Mouse (Mus musculus): ENCODE measurements around the gene Lag3. TPM values are rescaled to one million over a fixed set of nuclear protein-coding genes. Genes with fewer than 3 reads are reported as not detected.
A peak's percentile ranks its signal among the peaks of the same experiment; 100 is the strongest.

The Lag3 gene
- polyA plus RNA-seq (2014; fragmentation: Nextera tagmentation; extraction: Ambion mirVana) = 2.6 and 3.4 TPM in 2 replicates

DNA sequence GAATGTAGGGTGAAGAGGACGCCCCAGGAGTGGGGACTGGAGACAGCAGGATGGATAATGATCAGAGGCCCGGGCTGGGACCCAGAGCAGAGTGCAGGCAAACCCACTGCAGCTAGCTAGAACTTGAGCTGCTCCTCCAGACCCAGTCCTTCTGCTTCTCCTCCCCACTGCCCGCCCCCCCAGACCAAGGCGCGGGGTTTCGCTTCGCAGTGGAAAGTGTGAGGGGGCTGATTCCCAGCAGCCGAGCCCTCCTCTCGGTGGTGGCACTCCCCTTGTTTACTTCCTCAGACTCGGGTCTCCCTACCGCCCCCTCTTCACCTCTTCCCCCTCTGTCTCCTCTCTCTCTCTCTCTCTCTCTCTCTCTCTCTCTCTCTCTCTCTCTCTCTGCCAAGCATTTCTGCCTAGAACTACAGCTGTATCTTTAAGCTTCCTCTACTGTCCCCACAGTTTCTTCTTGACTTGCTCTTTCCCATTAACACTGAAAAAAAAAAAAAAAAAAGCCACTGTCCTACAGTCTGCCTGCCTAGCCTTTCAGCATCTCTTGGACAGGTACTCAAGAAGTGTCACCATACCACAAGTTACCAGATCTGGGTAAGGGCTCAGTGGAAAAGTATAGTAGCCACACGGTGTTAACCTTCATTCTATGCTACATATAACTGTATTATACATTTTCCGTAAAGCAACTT lies at the start of gene Lag3:
Gene Lag3 (minus strand): TSS at position 173 of the 686 bp plus-strand sequence.
- Histone ChIP-seq H3K4me1 (ENCODE audit: control insufficient read depth, insufficient read depth, low read length) (peaks cover 25% of the 10 kb centered on the region), H3K36me3 (ENCODE audit: control insufficient read depth, insufficient read depth, low read length) (peaks cover 21% of the 10 kb centered on the region), H3K27me3 (ENCODE audit: control insufficient read depth, insufficient read depth, low read length) (no peaks in the 10 kb centered on the region), H3K9me3 (ENCODE audit: control insufficient read depth, low read length) (no peaks in the 10 kb centered on the region), H3K4me3 (ENCODE audit: low read depth, low read length) (no peak within 1 kb of the TSS), H3K27ac (ENCODE audit: low read depth, low read length) (0 out of 2 replicates have a peak within 1 kb of the TSS, but pooled peaks have one; percentile 28), H3K4me2 (ENCODE audit: low read depth, low read length) (no peak within 1 kb of the TSS), H3K9ac (replicated peaks; ENCODE audit: low read depth, low read length) (no peak within 1 kb of the TSS)
- ATAC-seq (ENCODE audit: low read depth) = no peak
- 29% methylated on average over 7 of the region's 13 CpGs for WGBS

DNA sequence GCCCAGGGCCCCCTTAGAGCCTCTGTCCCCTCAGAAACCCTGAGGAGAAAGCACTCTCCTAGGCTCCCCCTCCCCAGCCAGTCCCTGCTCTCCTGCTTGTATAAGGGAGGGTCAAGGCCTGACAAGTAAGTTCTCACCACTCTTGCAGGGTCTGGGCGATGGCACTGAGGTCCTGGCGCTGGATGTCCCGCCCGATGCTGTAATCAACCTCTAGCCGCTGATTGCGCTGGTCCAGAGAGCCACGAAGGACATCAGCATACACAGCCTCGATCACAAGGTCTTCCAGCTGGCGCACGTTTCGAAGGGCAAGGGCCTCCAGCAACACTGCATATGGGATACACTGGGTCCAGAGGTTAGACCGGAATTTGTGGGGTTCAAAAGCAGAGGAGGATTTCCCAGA lies 49.5 kb upstream of the Lag3 start:
- H3K9me3 ChIP-seq (ENCODE audit: control insufficient read depth, low read length) = no peaks in the 10 kb centered on the region
- peaks cover 36% of the 10 kb centered on the region for H3K36me3 ChIP-seq (ENCODE audit: control insufficient read depth, insufficient read depth, low read length)
- ATAC-seq (ENCODE audit: low read depth) = no peak

DNA sequence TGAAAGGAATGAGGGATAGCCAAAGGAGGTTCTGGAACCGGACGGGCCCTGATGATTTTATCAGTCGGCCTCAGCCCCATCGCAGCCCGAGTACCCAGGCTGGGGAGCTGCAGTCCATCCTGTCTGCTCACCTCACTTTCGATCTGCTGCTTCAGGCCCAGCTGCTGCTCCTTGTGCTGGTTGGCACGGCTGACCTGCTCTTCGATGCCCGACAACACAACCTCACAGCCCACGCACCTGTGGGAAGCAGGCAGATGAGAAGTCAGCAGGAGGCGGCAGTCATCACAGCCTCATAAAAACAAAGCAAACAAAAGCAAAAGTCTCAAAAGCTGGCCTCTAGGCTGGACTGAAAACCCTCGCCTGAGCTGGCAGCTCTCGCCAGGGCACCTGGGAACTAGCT lies 48.5 kb upstream of the Lag3 start:
- Histone ChIP-seq H3K4me2 (ENCODE audit: low read depth, low read length) (no peak overlapping the region), H3K27me3 (ENCODE audit: control insufficient read depth, insufficient read depth, low read length) (no peaks in the 10 kb centered on the region), H3K4me1 (ENCODE audit: control insufficient read depth, insufficient read depth, low read length) (peaks cover 8% of the 10 kb centered on the region), H3K27ac (ENCODE audit: low read depth, low read length) (no peak overlapping the region), H3K4me3 (ENCODE audit: low read depth, low read length) (no peak overlapping the region), H3K36me3 (ENCODE audit: control insufficient read depth, insufficient read depth, low read length) (peaks cover 36% of the 10 kb centered on the region), H3K9me3 (ENCODE audit: control insufficient read depth, low read length) (no peaks in the 10 kb centered on the region), H3K9ac (replicated peaks; ENCODE audit: low read depth, low read length) (no peak overlapping the region)
- WGBS = 89% methylated on average over 13 of the region's 13 CpGs
- no peak for ATAC-seq (ENCODE audit: low read depth)

More for the DNA sequence above, 49.5 kb upstream of the Lag3 start:
- Histone ChIP-seq H3K27ac (ENCODE audit: low read depth, low read length) (no peak overlapping the region), H3K4me3 (ENCODE audit: low read depth, low read length) (no peak overlapping the region), H3K4me2 (ENCODE audit: low read depth, low read length) (no peak overlapping the region), H3K27me3 (ENCODE audit: control insufficient read depth, insufficient read depth, low read length) (no peaks in the 10 kb centered on the region), H3K9ac (replicated peaks; ENCODE audit: low read depth, low read length) (no peak overlapping the region), H3K4me1 (ENCODE audit: control insufficient read depth, insufficient read depth, low read length) (peaks cover 10% of the 10 kb centered on the region)
- WGBS = 95% methylated on average over 12 of the region's 12 CpGs

GRCm38 (mm10) chr6:124958127-124958526 lies 46.6 kb upstream of the Lag3 start:
- Histone ChIP-seq H3K27ac (ENCODE audit: low read depth, low read length) (no peak overlapping the region), H3K9ac (replicated peaks; ENCODE audit: low read depth, low read length) (no peak overlapping the region), H3K27me3 (ENCODE audit: control insufficient read depth, insufficient read depth, low read length) (no peaks in the 10 kb centered on the region), H3K4me3 (ENCODE audit: low read depth, low read length) (no peak overlapping the region), H3K4me2 (ENCODE audit: low read depth, low read length) (no peak overlapping the region), H3K4me1 (ENCODE audit: control insufficient read depth, insufficient read depth, low read length) (no peaks in the 10 kb centered on the region), H3K9me3 (ENCODE audit: control insufficient read depth, low read length) (no peaks in the 10 kb centered on the region), H3K36me3 (ENCODE audit: control insufficient read depth, insufficient read depth, low read length) (peaks cover 36% of the 10 kb centered on the region)
- 93% methylated on average over 3 of the region's 3 CpGs for WGBS
- no peak for ATAC-seq (ENCODE audit: low read depth)

- no peaks in the 10 kb centered on the region for H3K9me3 ChIP-seq (ENCODE audit: control insufficient read depth, low read length)
- no peaks in the 10 kb centered on the region for H3K27me3 ChIP-seq (ENCODE audit: control insufficient read depth, insufficient read depth, low read length)
- H3K9ac ChIP-seq (replicated peaks; ENCODE audit: low read depth, low read length) = no peak overlapping the region
- H3K4me2 ChIP-seq (ENCODE audit: low read depth, low read length) = no peak overlapping the region
- no peaks in the 10 kb centered on the region for H3K4me1 ChIP-seq (ENCODE audit: control insufficient read depth, insufficient read depth, low read length)
- H3K27ac ChIP-seq (ENCODE audit: low read depth, low read length) = no peak overlapping the region
- no peak overlapping the region for H3K4me3 ChIP-seq (ENCODE audit: low read depth, low read length)
- H3K36me3 ChIP-seq (ENCODE audit: control insufficient read depth, insufficient read depth, low read length) = peaks cover 24% of the 10 kb centered on the region
- 99% methylated on average over 4 of the region's 4 CpGs for WGBS
- no peak for ATAC-seq (ENCODE audit: low read depth)
These were observed 43.7 kb upstream of the Lag3 start for GRCm38 (mm10) chr6:124955212-124955611.

GRCm38 (mm10) chr6:124953991-124954715 lies 42.6 kb upstream of the Lag3 start:
- 92% methylated on average over 2 of the region's 2 CpGs for WGBS
- Histone ChIP-seq H3K4me1 (ENCODE audit: control insufficient read depth, insufficient read depth, low read length) (no peaks in the 10 kb centered on the region), H3K9me3 (ENCODE audit: control insufficient read depth, low read length) (no peaks in the 10 kb centered on the region)

DNA sequence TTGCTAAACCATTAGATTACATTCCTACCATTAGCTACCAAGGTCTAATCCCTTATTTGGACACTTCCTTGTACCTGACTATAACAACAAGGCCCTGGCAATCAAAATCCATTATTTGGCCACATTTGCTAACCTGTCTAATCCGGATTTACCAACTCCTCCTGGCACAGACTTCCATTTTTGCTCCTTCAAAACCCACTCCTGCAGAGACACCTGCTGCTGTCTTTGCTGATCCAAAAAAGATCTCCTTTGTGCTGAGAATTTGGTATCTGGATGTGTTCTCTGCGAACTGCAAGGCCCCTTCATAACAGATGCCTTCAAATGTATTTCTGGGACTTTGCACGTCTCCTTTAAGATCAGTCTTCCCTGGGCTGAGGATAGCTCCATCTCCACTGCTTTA lies 32.0 kb upstream of the Lag3 start:
- no peaks in the 10 kb centered on the region for H3K9me3 ChIP-seq (ENCODE audit: control insufficient read depth, low read length)
- WGBS = 94% methylated on average over 3 of the region's 3 CpGs
- no peak overlapping the region for H3K27ac ChIP-seq (ENCODE audit: low read depth, low read length)
- peaks cover 4% of the 10 kb centered on the region; the same call in 1 of the 2 replicates for H3K36me3 ChIP-seq (ENCODE audit: control insufficient read depth, insufficient read depth, low read length)
- H3K4me1 ChIP-seq (ENCODE audit: control insufficient read depth, insufficient read depth, low read length) = no peaks in the 10 kb centered on the region
- no peak overlapping the region for H3K4me2 ChIP-seq (ENCODE audit: low read depth, low read length)
- no peak overlapping the region for H3K4me3 ChIP-seq (ENCODE audit: low read depth, low read length)
- H3K27me3 ChIP-seq (ENCODE audit: control insufficient read depth, insufficient read depth, low read length) = no peaks in the 10 kb centered on the region
- no peak overlapping the region for H3K9ac ChIP-seq (replicated peaks; ENCODE audit: low read depth, low read length)
- ATAC-seq (ENCODE audit: low read depth) = no peak

More at GRCm38 (mm10) chr6:124953991-124954715, 42.6 kb upstream of the Lag3 start:
- H3K9ac ChIP-seq (replicated peaks; ENCODE audit: low read depth, low read length) = no peak overlapping the region
- H3K36me3 ChIP-seq (ENCODE audit: control insufficient read depth, insufficient read depth, low read length) = peaks cover 14% of the 10 kb centered on the region; the same call in 1 of the 2 replicates
- no peak for ATAC-seq (ENCODE audit: low read depth)
- H3K4me3 ChIP-seq (ENCODE audit: low read depth, low read length) = no peak overlapping the region
- no peaks in the 10 kb centered on the region for H3K27me3 ChIP-seq (ENCODE audit: control insufficient read depth, insufficient read depth, low read length)
- H3K4me2 ChIP-seq (ENCODE audit: low read depth, low read length) = no peak overlapping the region
- no peak overlapping the region for H3K27ac ChIP-seq (ENCODE audit: low read depth, low read length)

DNA sequence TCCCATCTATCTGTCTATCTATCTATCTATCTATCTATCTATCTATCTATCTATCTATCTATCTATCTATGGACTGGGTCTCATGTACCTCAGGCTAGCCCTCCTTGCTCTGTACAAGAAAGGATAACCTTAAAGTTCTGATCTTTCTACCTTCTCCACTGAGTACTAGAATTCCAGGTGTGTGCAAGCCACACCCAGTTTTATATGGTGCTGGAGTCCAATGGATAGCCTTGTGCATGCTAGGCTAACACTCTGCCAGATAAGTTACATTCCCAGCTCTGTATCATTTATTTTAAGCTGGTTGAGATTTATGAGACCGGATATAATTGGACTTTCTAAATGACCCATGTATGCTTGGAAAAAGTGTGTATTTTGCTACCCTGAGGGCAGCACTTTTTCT lies 30.2 kb upstream of the Lag3 start:
- Histone ChIP-seq H3K4me1 (ENCODE audit: control insufficient read depth, insufficient read depth, low read length) (no peaks in the 10 kb centered on the region), H3K27me3 (ENCODE audit: control insufficient read depth, insufficient read depth, low read length) (no peaks in the 10 kb centered on the region), H3K4me3 (ENCODE audit: low read depth, low read length) (no peak overlapping the region), H3K4me2 (ENCODE audit: low read depth, low read length) (no peak overlapping the region), H3K9me3 (ENCODE audit: control insufficient read depth, low read length) (no peaks in the 10 kb centered on the region), H3K36me3 (ENCODE audit: control insufficient read depth, insufficient read depth, low read length) (peaks cover 6% of the 10 kb centered on the region), H3K27ac (ENCODE audit: low read depth, low read length) (no peak overlapping the region), H3K9ac (replicated peaks; ENCODE audit: low read depth, low read length) (no peak overlapping the region)
- 97% methylated on average over 1 of the region's 1 CpGs for WGBS
- no peak for ATAC-seq (ENCODE audit: low read depth)

DNA sequence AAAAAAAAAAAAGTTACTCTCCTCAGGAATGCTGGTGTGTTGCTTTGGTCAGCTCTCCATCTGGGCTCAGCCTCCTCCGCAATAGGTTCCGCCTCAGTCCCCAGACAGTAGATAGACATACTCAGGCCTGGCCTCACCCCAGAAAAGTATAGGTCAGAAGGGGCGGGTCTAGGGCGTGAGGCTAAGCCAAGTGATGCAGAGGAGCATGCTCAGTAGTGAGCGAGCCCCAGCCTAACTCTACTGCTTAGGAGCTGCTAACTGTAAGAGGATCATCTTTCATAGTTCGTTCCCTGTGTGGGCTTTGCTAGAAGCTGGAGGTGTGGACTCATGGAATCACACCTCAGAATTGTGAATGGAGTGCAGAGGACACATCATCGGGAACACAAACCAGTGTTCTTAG lies 27.0 kb upstream of the Lag3 start:
- Histone ChIP-seq H3K4me1 (ENCODE audit: control insufficient read depth, insufficient read depth, low read length) (no peaks in the 10 kb centered on the region), H3K27ac (ENCODE audit: low read depth, low read length) (no peak overlapping the region), H3K4me3 (ENCODE audit: low read depth, low read length) (no peak overlapping the region), H3K9me3 (ENCODE audit: control insufficient read depth, low read length) (no peaks in the 10 kb centered on the region), H3K4me2 (ENCODE audit: low read depth, low read length) (no peak overlapping the region), H3K27me3 (ENCODE audit: control insufficient read depth, insufficient read depth, low read length) (no peaks in the 10 kb centered on the region), H3K9ac (replicated peaks; ENCODE audit: low read depth, low read length) (no peak overlapping the region), H3K36me3 (ENCODE audit: control insufficient read depth, insufficient read depth, low read length) (peaks cover 27% of the 10 kb centered on the region)
- WGBS = 95% methylated on average over 7 of the region's 7 CpGs
- no peak for ATAC-seq (ENCODE audit: low read depth)
